Mouse (Mus musculus) hindbrain, embryonic 13.5 days (tissue): Measurements from ENCODE around the gene Rasgef1a. TPM values are rescaled to one million over a fixed set of nuclear protein-coding genes. Genes with fewer than 3 reads are reported as not detected.

Experiments used
- ATAC-seq: fragments of 200-750 bp; cut with Nextera tagmentation; 2 replicates; pipeline ENCODE4 v1.8.0; 2017; ENCODE audit warnings: moderate TSS enrichment; ENCODE audit not compliant: low FRiP score
- H3K27ac ChIP-seq: fragments of 300-500 bp; sonication (generic); 2 replicates; pipeline ENCODE4 v1.5.1; 2015; ENCODE audit warnings: inconsistent platforms, mild to moderate bottlenecking, moderate library complexity
- H3K27me3 ChIP-seq: fragments of 300-500 bp; sonication (generic); 2 replicates; pipeline ENCODE4 v1.6.1; 2015; ENCODE audit warnings: mild to moderate bottlenecking, inconsistent platforms
- H3K36me3 ChIP-seq: fragments of 300-500 bp; sonication (generic); 2 replicates; pipeline ENCODE4 v1.6.1; 2015; ENCODE audit warnings: mild to moderate bottlenecking, inconsistent platforms
- H3K4me1 ChIP-seq: fragments of 300-500 bp; sonication (generic); replicated peaks from 2 replicates; pipeline ENCODE4 v1.6.1; 2015; ENCODE audit warnings: inconsistent platforms
- H3K4me2 ChIP-seq: fragments of 300-500 bp; sonication (generic); 2 replicates; pipeline ENCODE4 v1.6.1; 2015; ENCODE audit warnings: inconsistent platforms, mild to moderate bottlenecking, moderate library complexity
- H3K4me3 ChIP-seq: fragments of 300-500 bp; sonication (generic); 2 replicates; pipeline ENCODE4 v1.5.1; 2015; ENCODE audit warnings: mild to moderate bottlenecking, inconsistent platforms
- H3K9ac ChIP-seq: fragments of 300-500 bp; sonication (generic); 2 replicates; pipeline ENCODE4 v1.6.1; 2015; ENCODE audit warnings: mild to moderate bottlenecking, inconsistent platforms
- H3K9me3 ChIP-seq: fragments of 300-500 bp; sonication (generic); 2 replicates; pipeline ENCODE4 v1.6.1; 2016; ENCODE audit warnings: inconsistent platforms
- WGBS: fragments of 180-500 bp; shearing (Covaris S2); methylation state at CpG from one replicate; pipeline ENCODE4 v1.1.7; 2015; 5-methylcytosine and 5-hydroxymethylcytosine counted together
- polyA plus RNA-seq: library from polyadenylated mRNA; unstranded; fragments of >200 nt; fragmentation: Nextera tagmentation; extraction: Ambion mirVana; gene quantifications from 2 replicates; pipeline ENCODE4 v1.2.1, GENCODE M21; 2015

The Rasgef1a gene
- polyA plus RNA-seq, 1 experiment from 2014 or later = 0.90 TPM

- WGBS = 9% methylated on average over 7 of the region's 7 CpGs
- Histone ChIP-seq H3K4me2 (peak overlapping the region; percentile 98), H3K4me1 (peaks cover 29% of the 10 kb centered on the region), H3K27me3 (peaks cover 37% of the 10 kb centered on the region), H3K9me3 (no peaks in the 10 kb centered on the region), H3K9ac (peak overlapping the region; percentile 72; the same call in 1 of the 2 replicates), H3K4me3 (0 out of 2 replicates have a peak overlapping the region, but pooled peaks have one; percentile 51), H3K27ac (no peak overlapping the region), H3K36me3 (no peaks in the 10 kb centered on the region)
- peak; percentile 41 for ATAC-seq
These were observed 53.8 kb downstream of the Rasgef1a start for GRCm38 (mm10) chr6:118064968-118065530.

- no peak overlapping the region for H3K27ac ChIP-seq
- peaks cover 37% of the 10 kb centered on the region for H3K4me1 ChIP-seq
- ATAC-seq = peak; percentile 46
- no peaks in the 10 kb centered on the region for H3K9me3 ChIP-seq
- peak overlapping the region; percentile 51 for H3K4me3 ChIP-seq
- H3K27me3 ChIP-seq = peaks cover 37% of the 10 kb centered on the region
- 0% methylated on average over 12 of the region's 12 CpGs for WGBS
- peak overlapping the region; percentile 72 for H3K9ac ChIP-seq
- peak overlapping the region; percentile 98 for H3K4me2 ChIP-seq
- no peaks in the 10 kb centered on the region for H3K36me3 ChIP-seq
These were observed 54.6 kb downstream of the Rasgef1a start for GRCm38 (mm10) chr6:118065837-118066198.

GRCm38 (mm10) chr6:118066199-118067081 is 55.2 kb downstream of the Rasgef1a start:
- Histone ChIP-seq H3K4me2 (peak overlapping the region; percentile 98), H3K4me1 (peaks cover 38% of the 10 kb centered on the region), H3K9ac (peak overlapping the region; percentile 72), H3K27ac (no peak overlapping the region), H3K4me3 (peak overlapping the region; percentile 51), H3K36me3 (no peaks in the 10 kb centered on the region), H3K27me3 (peaks cover 37% of the 10 kb centered on the region), H3K9me3 (no peaks in the 10 kb centered on the region)
- ATAC-seq = peak; percentile 64
- 2% methylated on average over 40 of the region's 40 CpGs for WGBS

GRCm38 (mm10) chr6:118067720-118068119 is 56.5 kb downstream of the Rasgef1a start:
- no peak for ATAC-seq
- H3K36me3 ChIP-seq = no peaks in the 10 kb centered on the region
- no peak overlapping the region for H3K9ac ChIP-seq
- 71% methylated on average over 7 of the region's 7 CpGs for WGBS
- H3K27ac ChIP-seq = no peak overlapping the region
- no peak overlapping the region for H3K4me2 ChIP-seq
- H3K9me3 ChIP-seq = no peaks in the 10 kb centered on the region
- H3K4me3 ChIP-seq = no peak overlapping the region
- H3K4me1 ChIP-seq = peaks cover 38% of the 10 kb centered on the region
- peaks cover 37% of the 10 kb centered on the region for H3K27me3 ChIP-seq

GRCm38 (mm10) chr6:118070321-118071012 is 59.2 kb downstream of the Rasgef1a start:
- ATAC-seq = no peak
- H3K36me3 ChIP-seq = no peaks in the 10 kb centered on the region
- no peak overlapping the region for H3K9ac ChIP-seq
- 70% methylated on average over 5 of the region's 5 CpGs for WGBS
- H3K4me3 ChIP-seq = no peak overlapping the region
- no peak overlapping the region for H3K4me2 ChIP-seq
- no peaks in the 10 kb centered on the region for H3K9me3 ChIP-seq
- H3K27ac ChIP-seq = no peak overlapping the region
- peaks cover 36% of the 10 kb centered on the region for H3K4me1 ChIP-seq
- H3K27me3 ChIP-seq = peaks cover 26% of the 10 kb centered on the region

- Histone ChIP-seq H3K4me1 (peaks cover 31% of the 10 kb centered on the region), H3K27me3 (peaks cover 22% of the 10 kb centered on the region), H3K27ac (no peak overlapping the region), H3K4me3 (no peak overlapping the region), H3K36me3 (no peaks in the 10 kb centered on the region), H3K4me2 (no peak overlapping the region), H3K9me3 (no peaks in the 10 kb centered on the region), H3K9ac (no peak overlapping the region)
- no peak for ATAC-seq
- 91% methylated on average over 4 of the region's 4 CpGs for WGBS
These were observed 59.7 kb downstream of the Rasgef1a start for GRCm38 (mm10) chr6:118071013-118071350.

DNA sequence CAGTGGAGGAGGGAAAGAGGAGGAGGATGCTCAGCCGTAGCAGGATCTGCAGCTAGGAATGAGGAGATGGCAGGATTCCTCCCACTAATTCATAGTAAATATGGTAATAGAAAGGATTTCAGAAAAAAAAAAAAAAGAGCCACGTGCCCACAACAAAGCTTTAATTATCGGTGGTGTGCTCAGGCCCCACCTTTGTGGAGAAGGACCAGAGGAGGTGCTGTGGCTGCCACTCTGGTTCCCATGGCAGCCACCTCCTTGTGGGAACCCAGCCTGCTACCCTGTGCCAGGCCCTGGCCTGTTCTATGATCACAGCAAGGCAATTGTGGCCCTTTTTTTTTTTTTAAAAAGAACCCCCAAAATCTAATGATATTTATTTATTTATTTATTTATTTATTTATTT is 60.2 kb downstream of the Rasgef1a start:
- Histone ChIP-seq H3K9me3 (no peaks in the 10 kb centered on the region), H3K27ac (no peak overlapping the region), H3K4me1 (peaks cover 29% of the 10 kb centered on the region), H3K4me3 (no peak overlapping the region), H3K27me3 (peaks cover 19% of the 10 kb centered on the region), H3K9ac (no peak overlapping the region), H3K4me2 (no peak overlapping the region), H3K36me3 (no peaks in the 10 kb centered on the region)
- no peak for ATAC-seq
- 59% methylated on average over 3 of the region's 3 CpGs for WGBS

DNA sequence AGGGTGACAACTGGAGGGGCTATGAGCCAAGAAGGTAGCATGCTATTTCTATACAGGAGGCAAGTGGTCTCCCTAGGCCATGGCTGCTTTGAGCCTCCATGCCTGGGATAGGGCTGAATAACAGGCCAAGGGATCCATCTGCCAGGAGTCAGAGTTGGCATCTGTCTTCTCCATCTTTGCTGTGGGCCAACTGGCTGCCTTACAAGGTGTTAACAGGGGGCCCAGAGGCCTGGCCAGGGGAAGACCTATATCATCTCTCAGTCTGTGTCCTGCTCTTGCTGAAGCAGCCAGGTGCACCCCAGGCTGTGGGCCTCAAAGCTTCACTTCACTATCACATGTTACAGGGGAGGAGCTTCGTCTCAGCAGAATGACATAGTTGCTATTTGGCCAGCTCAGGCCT is 60.9 kb downstream of the Rasgef1a start:
- Histone ChIP-seq H3K27ac (no peak overlapping the region), H3K9me3 (no peaks in the 10 kb centered on the region), H3K4me2 (no peak overlapping the region), H3K4me3 (no peak overlapping the region), H3K4me1 (peaks cover 28% of the 10 kb centered on the region), H3K27me3 (peaks cover 15% of the 10 kb centered on the region), H3K36me3 (no peaks in the 10 kb centered on the region), H3K9ac (no peak overlapping the region)
- no peak for ATAC-seq
- 83% methylated on average over 1 of the region's 1 CpGs for WGBS

- no peak overlapping the region for H3K4me3 ChIP-seq
- no peaks in the 10 kb centered on the region for H3K9me3 ChIP-seq
- no peak overlapping the region for H3K27ac ChIP-seq
- H3K36me3 ChIP-seq = no peaks in the 10 kb centered on the region
- H3K4me1 ChIP-seq = peaks cover 27% of the 10 kb centered on the region
- no peak overlapping the region for H3K4me2 ChIP-seq
- no peak for ATAC-seq
- 0 out of 2 replicates have a peak, but pooled peaks cover 2% of the 10 kb centered on the region for H3K27me3 ChIP-seq
- peak overlapping the region; percentile 46; the same call in 1 of the 2 replicates for H3K9ac ChIP-seq
- WGBS = 61% methylated on average over 3 of the region's 3 CpGs
These were observed 62.9 kb downstream of the Rasgef1a start for GRCm38 (mm10) chr6:118074151-118074550.

- Histone ChIP-seq H3K27me3 (0 out of 2 replicates have a peak, but pooled peaks cover 2% of the 10 kb centered on the region), H3K9me3 (no peaks in the 10 kb centered on the region), H3K4me2 (no peak overlapping the region), H3K4me1 (peaks cover 31% of the 10 kb centered on the region), H3K4me3 (no peak overlapping the region), H3K36me3 (no peaks in the 10 kb centered on the region), H3K9ac (no peak overlapping the region), H3K27ac (no peak overlapping the region)
- 73% methylated on average over 3 of the region's 3 CpGs for WGBS
- no peak for ATAC-seq
These were observed 65.0 kb downstream of the Rasgef1a start for GRCm38 (mm10) chr6:118076256-118076655.

DNA sequence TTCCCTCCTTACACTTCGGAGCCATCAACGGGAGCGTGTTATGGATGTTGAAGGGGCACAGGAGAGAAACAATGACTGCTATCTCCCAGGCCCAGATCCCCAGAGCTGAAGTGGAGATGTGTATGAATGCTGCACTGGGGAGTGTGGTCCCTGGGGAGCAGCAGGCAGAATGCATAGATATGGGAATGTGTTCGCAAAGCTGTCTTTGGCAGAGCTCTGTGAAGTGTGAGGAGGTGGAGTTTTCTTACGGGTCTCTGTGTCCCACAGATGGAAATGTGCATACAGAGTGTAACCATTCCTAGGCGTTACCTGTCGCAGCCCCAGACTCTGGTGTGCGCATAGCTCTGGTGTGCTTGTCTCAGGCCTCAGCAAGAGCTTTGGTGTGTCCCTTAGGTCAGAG is 65.5 kb downstream of the Rasgef1a start:
- no peak overlapping the region for H3K4me2 ChIP-seq
- H3K9me3 ChIP-seq = no peaks in the 10 kb centered on the region
- H3K4me1 ChIP-seq = peaks cover 31% of the 10 kb centered on the region
- H3K27me3 ChIP-seq = 0 out of 2 replicates have a peak, but pooled peaks cover 2% of the 10 kb centered on the region
- 86% methylated on average over 8 of the region's 8 CpGs for WGBS
- H3K4me3 ChIP-seq = no peak overlapping the region
- no peak overlapping the region for H3K9ac ChIP-seq
- no peaks in the 10 kb centered on the region for H3K36me3 ChIP-seq
- no peak for ATAC-seq
- H3K27ac ChIP-seq = no peak overlapping the region

DNA sequence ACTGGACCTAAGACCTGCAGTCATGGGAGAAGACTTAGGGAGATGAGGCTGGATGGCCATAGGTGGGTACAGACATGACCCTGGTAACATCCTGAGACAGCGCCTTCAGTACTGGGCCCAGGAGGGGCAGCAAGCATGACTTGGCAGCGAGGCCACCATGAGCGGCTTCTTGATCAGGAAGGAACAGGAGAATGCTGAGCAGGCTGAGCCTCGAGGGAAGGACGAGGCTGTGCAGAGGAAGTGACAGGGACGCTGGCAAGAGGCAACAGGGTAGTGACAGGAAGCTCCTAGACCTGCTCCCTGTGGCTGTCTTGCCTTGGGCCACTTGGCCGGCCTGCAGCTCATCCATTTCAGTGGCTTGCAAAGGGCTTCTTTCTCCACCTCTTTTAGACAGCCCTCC is 66.2 kb downstream of the Rasgef1a start:
- ATAC-seq = no peak
- H3K4me2 ChIP-seq = no peak overlapping the region
- H3K4me3 ChIP-seq = no peak overlapping the region
- H3K4me1 ChIP-seq = peaks cover 31% of the 10 kb centered on the region
- WGBS = 91% methylated on average over 7 of the region's 7 CpGs
- 0 out of 2 replicates have a peak, but pooled peaks cover 2% of the 10 kb centered on the region for H3K27me3 ChIP-seq
- no peak overlapping the region for H3K27ac ChIP-seq
- no peak overlapping the region for H3K9ac ChIP-seq
- H3K9me3 ChIP-seq = no peaks in the 10 kb centered on the region
- no peaks in the 10 kb centered on the region for H3K36me3 ChIP-seq
